ENCODE assay signal across 10 mouse cellular contexts in genomic region chr1:192076796-192077535, GRCm38 (mm10). TPM values are rescaled to one million over a fixed set of nuclear protein-coding genes. Genes with fewer than 3 reads are reported as not detected.
A peak's percentile ranks its signal among the peaks of the same experiment; 100 is the strongest.
DNase-seq lines count a peak whose midpoint lies in the region; ATAC-seq lines count a peak whose summit lies in the region.
"Had no signal": no experiment of that assay in that cellular context is flagged by ENCODE, and none has a peak within 500 bp of the region (broad histone marks: within the 10 kb centered on the region; RNA-seq: fewer than 3 reads in every experiment).

No protein-coding gene starts in this region.

- no peak for ATAC-seq in stomach, embryonic 16.5 days (ENCODE audit: insufficient read depth, low FRiP score)
- ATAC-seq in erythroblast, adult 5-6 weeks (replicated peaks; ENCODE audit: low FRiP score, poor library complexity, severe bottlenecking) = no peak
- ATAC-seq in hindbrain, embryonic 13.5 days (ENCODE audit: low FRiP score) = no peak
- ATAC-seq: forebrain, embryonic 14.5 days had no signal

- peaks cover 10% of the 10 kb centered on the region for H3K9me3 ChIP-seq in stomach, embryonic 16.5 days (replicated peaks; ENCODE audit: control insufficient read depth, low read length)
- no peaks in the 10 kb centered on the region for H3K9me3 ChIP-seq in hindbrain, embryonic 13.5 days

- H3K27me3 ChIP-seq in stomach, embryonic 16.5 days (ENCODE audit: control insufficient read depth, insufficient read depth, low read length) = no peaks in the 10 kb centered on the region
- no peaks in the 10 kb centered on the region for H3K27me3 ChIP-seq in hindbrain, embryonic 13.5 days
- H3K27me3 ChIP-seq: limb, embryonic 13.5 days had no signal

- peak overlapping the region; percentile 59 for H3K27ac ChIP-seq in stomach, embryonic 16.5 days (ENCODE audit: low read length)
- no peak overlapping the region for H3K27ac ChIP-seq in hindbrain, embryonic 13.5 days
- H3K27ac ChIP-seq: limb, embryonic 13.5 days had no signal

- H3K4me3 ChIP-seq in stomach, embryonic 16.5 days (replicated peaks; ENCODE audit: low read length) = no peak overlapping the region
- H3K4me3 ChIP-seq in hindbrain, embryonic 13.5 days = no peak overlapping the region
- H3K4me3 ChIP-seq: limb, embryonic 13.5 days had no signal

- H3K36me3 ChIP-seq in stomach, embryonic 16.5 days (ENCODE audit: control insufficient read depth, insufficient read depth, low read length) = peaks cover 8% of the 10 kb centered on the region; the same call in 1 of the 2 replicates
- no peaks in the 10 kb centered on the region for H3K36me3 ChIP-seq in hindbrain, embryonic 13.5 days
- H3K36me3 ChIP-seq: limb, embryonic 13.5 days had no signal

- H3K4me2 ChIP-seq in stomach, embryonic 16.5 days (ENCODE audit: low read depth, low read length) = no peak overlapping the region
- no peak overlapping the region for H3K4me2 ChIP-seq in hindbrain, embryonic 13.5 days
- H3K4me2 ChIP-seq: limb, embryonic 13.5 days had no signal

- DNase-seq in cerebellum, postnatal 10 days = peak; percentile 29 to 42
- no peak for DNase-seq in cerebellum, adult 18-20 months
- peak; percentile 31 for DNase-seq in testis, postnatal 10 days (ENCODE audit: low spot score)
- no peak for DNase-seq in testis, postnatal 14 days (ENCODE audit: low spot score)
- DNase-seq in kidney, adult 9 months = peak; percentile 91

- no peak overlapping the region for H3K9ac ChIP-seq in stomach, embryonic 16.5 days (ENCODE audit: low read length)
- no peak overlapping the region for H3K9ac ChIP-seq in hindbrain, embryonic 13.5 days
- H3K9ac ChIP-seq: limb, embryonic 13.5 days had no signal

- H3K4me1 ChIP-seq in stomach, embryonic 16.5 days (ENCODE audit: control insufficient read depth, insufficient read depth, low read length) = peaks cover 25% of the 10 kb centered on the region
- H3K4me1 ChIP-seq in hindbrain, embryonic 13.5 days (replicated peaks) = no peaks in the 10 kb centered on the region

RNA-seq across cellular contexts. Expression of gene Traf5, which starts 15.4 kb away (rescaled TPM):
- 31.5 and 35.6 TPM in 2 replicates for polyA plus RNA-seq in stomach, embryonic 16.5 days (2015; fragmentation: Nextera tagmentation; extraction: Ambion mirVana)
- 8.2 TPM in 1 of 2 replicates, not detected in the other for total RNA-seq in erythroblast, adult 5-6 weeks (2015; ENCODE audit: low replicate concordance)
- total RNA-seq in erythroblast, adult 5-6 weeks (2017; ENCODE audit: low replicate concordance) = 1.5 and 2.6 TPM in 2 replicates
- polyA plus RNA-seq in hindbrain, embryonic 13.5 days (2015; fragmentation: Nextera tagmentation; extraction: Ambion mirVana) = 2.3 and 2.6 TPM in 2 replicates

Comparison
In these comparisons a context has a peak if more than half of its experiments do, and no peak if none do; other contexts are left out.
1. DNase-seq: peak in cerebellum, postnatal 10 days (2 of 2), testis, postnatal 10 days (single experiment) and kidney, adult 9 months (single experiment); none in cerebellum, adult 18-20 months (0 of 2) and testis, postnatal 14 days (single experiment).